Comparison of ENCODE assay signal across 22 mouse cellular contexts in the genomic region with DNA sequence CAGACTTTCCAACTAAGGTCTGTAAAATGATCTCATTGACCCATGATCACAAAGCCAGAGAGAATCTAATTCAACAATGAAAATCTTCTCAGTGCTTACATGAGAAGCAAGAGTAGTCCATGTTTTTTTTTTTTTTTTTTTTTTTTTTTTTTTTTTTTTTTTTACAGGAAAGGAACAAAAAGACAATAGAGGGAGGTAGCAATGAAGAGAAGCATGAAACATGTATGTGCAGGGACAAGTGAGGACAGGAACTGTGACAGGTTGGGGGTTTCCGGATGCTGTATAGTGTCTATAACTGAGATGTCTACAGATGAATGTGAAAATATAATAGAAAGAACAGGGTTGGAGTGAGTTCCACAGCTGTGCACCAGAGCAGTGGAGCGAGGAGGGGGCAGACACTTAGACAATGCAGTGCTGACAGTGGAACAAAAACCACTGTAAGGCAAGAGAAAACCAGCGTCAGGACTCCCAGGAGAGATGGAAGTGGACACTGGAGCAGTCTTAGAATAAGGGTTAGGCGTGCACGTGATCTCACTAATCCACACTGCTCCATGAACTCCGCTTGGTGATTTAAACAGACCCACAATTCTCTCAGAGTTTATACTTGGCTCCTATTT.
DNase-seq lines count a peak whose midpoint lies in the region; ATAC-seq and TF ChIP-seq lines count a peak whose summit lies in the region.
"Had no signal": no experiment of that assay in that cellular context is flagged by ENCODE, and none has a peak within 500 bp of the region (broad histone marks: within the 10 kb centered on the region; RNA-seq: fewer than 3 reads in every experiment).

No protein-coding gene starts in this region.

- H3K27ac ChIP-seq in forebrain, embryonic 12.5 days = no peak overlapping the region
- no peak overlapping the region for H3K27ac ChIP-seq in forebrain, embryonic 14.5 days (ENCODE audit: low read depth, low read length)
- no peak overlapping the region for H3K27ac ChIP-seq in kidney, embryonic 14.5 days (ENCODE audit: low read depth, low read length)
- H3K27ac ChIP-seq in CH12.LX (ENCODE audit: insufficient read depth, low read depth) = no peak overlapping the region
- H3K27ac ChIP-seq: heart, embryonic 10.5 days; left cerebral cortex, adult 2 months; neural tube, embryonic 12.5 days had no signal

- dilution Hi-C loops in CH12.LX (cut with MboI; ENCODE audit: extremely low pct_ligation_motif_present, extremely low pct_unique_long_range_greater_than_20kb, low sequenced_read_pairs) = no loop called here

- in situ Hi-C loops in CH12.LX (cut with MboI; ENCODE audit: low pct_ligation_motif_present, low pct_unique_long_range_greater_than_20kb, low sequenced_read_pairs) = no loop called here

- no peak overlapping the region for H3K4me3 ChIP-seq in forebrain, embryonic 12.5 days (replicated peaks)
- H3K4me3 ChIP-seq in forebrain, embryonic 14.5 days (ENCODE audit: low read depth, low read length) = no peak overlapping the region
- H3K4me3 ChIP-seq in kidney, embryonic 14.5 days (ENCODE audit: low read length) = no peak overlapping the region
- H3K4me3 ChIP-seq in CH12.LX (replicated peaks in 1 of 3; ENCODE audit: low read depth in 2 of 3, low read length in 2 of 3, poor library complexity in 1 of 3) = no peak overlapping the region
- H3K4me3 ChIP-seq: erythroblast, embryonic 14.5 days; heart, embryonic 10.5 days; left cerebral cortex, adult 2 months; neural tube, embryonic 12.5 days had no signal

- ATAC-seq in forebrain, embryonic 12.5 days (ENCODE audit: low FRiP score) = peak; percentile 58; the same call in 1 of the 2 replicates
- ATAC-seq in forebrain, embryonic 14.5 days = no peak
- 0 out of 2 replicates have a peak, but pooled peaks have one; percentile 66 for ATAC-seq in kidney, embryonic 14.5 days (ENCODE audit: low FRiP score, low TSS enrichment)
- ATAC-seq: lung, postnatal 0 days had no signal

- 43% methylated on average over 6 of the region's 6 CpGs for WGBS in forebrain, embryonic 12.5 days
- 54% methylated on average over 6 of the region's 6 CpGs for WGBS in forebrain, embryonic 14.5 days
- WGBS in kidney, embryonic 14.5 days = 69% methylated on average over 6 of the region's 6 CpGs

- no peaks in the 10 kb centered on the region for H3K9me3 ChIP-seq in forebrain, embryonic 12.5 days
- no peaks in the 10 kb centered on the region for H3K9me3 ChIP-seq in forebrain, embryonic 14.5 days (replicated peaks; ENCODE audit: control insufficient read depth, low read length)
- H3K9me3 ChIP-seq in kidney, embryonic 14.5 days (ENCODE audit: control insufficient read depth, low read length) = no peaks in the 10 kb centered on the region
- no peaks in the 10 kb centered on the region for H3K9me3 ChIP-seq in CH12.LX (replicated peaks; ENCODE audit: low read length)
- H3K9me3 ChIP-seq: heart, embryonic 10.5 days; neural tube, embryonic 12.5 days had no signal

- H3K79me2 ChIP-seq in CH12.LX (replicated peaks; ENCODE audit: control insufficient read depth, extremely low read depth, insufficient read depth, poor library complexity, severe bottlenecking) = no peaks in the 10 kb centered on the region

- H3K27me3 ChIP-seq in forebrain, embryonic 12.5 days = no peaks in the 10 kb centered on the region
- H3K27me3 ChIP-seq in forebrain, embryonic 14.5 days (replicated peaks; ENCODE audit: control insufficient read depth, insufficient read depth, low read length) = no peaks in the 10 kb centered on the region
- H3K27me3 ChIP-seq in kidney, embryonic 14.5 days (ENCODE audit: control insufficient read depth, insufficient read depth, low read length) = no peaks in the 10 kb centered on the region
- H3K27me3 ChIP-seq in CH12.LX (replicated peaks) = no peaks in the 10 kb centered on the region
- H3K27me3 ChIP-seq: neural tube, embryonic 12.5 days had no signal

- no peak for TF ChIP-seq EP300 in CH12.LX (IDR thresholded peaks at IDR 0.05; ENCODE audit: low read length)

- no peak for TF ChIP-seq CTCF in CH12.LX (conservative IDR thresholded peaks at IDR 0.05 in 1 of 2, IDR thresholded peaks at IDR 0.05 in 1 of 2; ENCODE audit: low read depth in 2 of 2, low read length in 2 of 2)

- peaks cover 4% of the 10 kb centered on the region; the same call in 1 of the 2 replicates for H3K4me1 ChIP-seq in forebrain, embryonic 12.5 days
- H3K4me1 ChIP-seq in forebrain, embryonic 14.5 days (ENCODE audit: control insufficient read depth, insufficient read depth, low read length) = no peaks in the 10 kb centered on the region
- H3K4me1 ChIP-seq in kidney, embryonic 14.5 days (ENCODE audit: control insufficient read depth, insufficient read depth, low read length) = no peaks in the 10 kb centered on the region
- peaks cover 0 to 9% of the 10 kb centered on the region in 2 experiments; a peak in 2 of 4 replicates for H3K4me1 ChIP-seq in CH12.LX (ENCODE audit: control insufficient read depth in 1 of 2, insufficient read depth in 2 of 2)
- H3K4me1 ChIP-seq: heart, embryonic 10.5 days; neural tube, embryonic 12.5 days had no signal

- TF ChIP-seq RAD21 in CH12.LX (IDR thresholded peaks at IDR 0.05; ENCODE audit: low read depth, low read length) = no peak

- no peak for TF ChIP-seq POLR2A in CH12.LX (IDR thresholded peaks at IDR 0.05; ENCODE audit: low read depth, low read length)

- no peak overlapping the region for H3K9ac ChIP-seq in forebrain, embryonic 12.5 days
- H3K9ac ChIP-seq in forebrain, embryonic 14.5 days (ENCODE audit: low read length) = no peak overlapping the region
- no peak overlapping the region for H3K9ac ChIP-seq in kidney, embryonic 14.5 days (ENCODE audit: low read depth, low read length)
- H3K9ac ChIP-seq in CH12.LX (ENCODE audit: insufficient read depth, low read depth) = no peak overlapping the region
- H3K9ac ChIP-seq: neural tube, embryonic 12.5 days had no signal

- H3K4me2 ChIP-seq in forebrain, embryonic 12.5 days = no peak overlapping the region
- no peak overlapping the region for H3K4me2 ChIP-seq in forebrain, embryonic 14.5 days (ENCODE audit: low read length)
- no peak overlapping the region for H3K4me2 ChIP-seq in kidney, embryonic 14.5 days (replicated peaks; ENCODE audit: low read depth, low read length)
- H3K4me2 ChIP-seq in CH12.LX (ENCODE audit: insufficient read depth, low read depth, poor library complexity, severe bottlenecking) = no peak overlapping the region
- H3K4me2 ChIP-seq: neural tube, embryonic 12.5 days had no signal

- no peaks in the 10 kb centered on the region for H3K36me3 ChIP-seq in forebrain, embryonic 12.5 days (replicated peaks)
- H3K36me3 ChIP-seq in forebrain, embryonic 14.5 days (ENCODE audit: control insufficient read depth, insufficient read depth, low read length) = no peaks in the 10 kb centered on the region
- H3K36me3 ChIP-seq in kidney, embryonic 14.5 days (ENCODE audit: control insufficient read depth, insufficient read depth, low read length) = no peaks in the 10 kb centered on the region
- H3K36me3 ChIP-seq in CH12.LX (replicated peaks in 1 of 2; ENCODE audit: control insufficient read depth in 1 of 2, insufficient read depth in 1 of 2, low read length in 1 of 2) = no peaks in the 10 kb centered on the region
- H3K36me3 ChIP-seq: heart, embryonic 10.5 days; neural tube, embryonic 12.5 days had no signal

- no peak for DNase-seq in forebrain, embryonic 14.5 days (ENCODE audit: low spot score)
- DNase-seq in kidney, postnatal 36 days = no peak
- peak; percentile 27 for DNase-seq in CH12.LX (ENCODE audit: extremely low read depth)
- DNase-seq in embryo, embryonic 10.5 days (ENCODE audit: low spot score) = peak; percentile 22
- no peak for DNase-seq in frontal cortex, postnatal 25 days (ENCODE audit: low spot score in 2 of 2)
- DNase-seq: adrenal gland, adult 2 months; B cell, adult 2 months; cerebellum, postnatal 10 days; gastrocnemius, postnatal 36 days; kidney, adult 2 months; kidney, postnatal 25 days; left cerebral cortex, postnatal 4 days; liver; right cerebral cortex, postnatal 4 days; thymus, adult 2 months had no signal

TF ChIP-seq in CH12.LX, 34 proteins besides CTCF, POLR2A, EP300 and RAD21:
- TF ChIP-seq UBTF (IDR thresholded peaks at IDR 0.05; ENCODE audit: low read depth, low read length) = no peak
- no peak for TF ChIP-seq USF2 (conservative IDR thresholded peaks at IDR 0.05; ENCODE audit: low read depth, low read length)
- 0 out of 2 replicates have a peak, but pooled peaks have one; percentile 33 for TF ChIP-seq BHLHE40 (IDR thresholded peaks at IDR 0.05; ENCODE audit: low read depth, low read length)
- TF ChIP-seq MEF2A (IDR thresholded peaks at IDR 0.05; ENCODE audit: borderline replicate concordance, low read depth, low read length) = 0 out of 2 replicates have a peak, but pooled peaks have one; percentile 26
- peak; percentile 87 for TF ChIP-seq ZNF384 (IDR thresholded peaks at IDR 0.05; ENCODE audit: low read depth, low read length)

Comparison
In these comparisons a context has a peak if more than half of its experiments do, and no peak if none do; other contexts are left out.
1. DNase-seq: peak in CH12.LX (single experiment) and embryo, embryonic 10.5 days (single experiment); none in forebrain, embryonic 14.5 days (single experiment), kidney, postnatal 36 days (0 of 2) and frontal cortex, postnatal 25 days (0 of 2).